Mouse (Mus musculus) kidney, embryonic 16.5 days (tissue): ENCODE data around the gene Lonrf2. TPM values are rescaled to one million over a fixed set of nuclear protein-coding genes. Genes with fewer than 3 reads are reported as not detected.

Source experiments
- ATAC-seq: fragments of 200-750 bp; cut with Nextera tagmentation; 2 replicates; pipeline ENCODE4 v1.8.0; 2017; ENCODE audit warnings: moderate TSS enrichment; ENCODE audit not compliant: low FRiP score, low TSS enrichment
- H3K27ac ChIP-seq: fragments of 300-500 bp; sonication (generic); 2 replicates; pipeline ENCODE4 v1.5.1; 2014; ENCODE audit warnings: low read length
- H3K27me3 ChIP-seq: fragments of 300-500 bp; sonication (generic); 2 replicates; pipeline ENCODE4 v1.6.1; 2014; ENCODE audit warnings: low read length, control low read depth, mixed read lengths; ENCODE audit not compliant: insufficient read depth
- H3K36me3 ChIP-seq: fragments of 300-500 bp; sonication (generic); 2 replicates; pipeline ENCODE4 v1.6.1; 2014; ENCODE audit warnings: low read length, control low read depth, mixed read lengths; ENCODE audit not compliant: insufficient read depth
- H3K4me1 ChIP-seq: fragments of 300-500 bp; sonication (generic); 2 replicates; pipeline ENCODE4 v1.6.1; 2014; ENCODE audit warnings: low read length, control low read depth, mixed read lengths; ENCODE audit not compliant: insufficient read depth
- H3K4me2 ChIP-seq: fragments of 300-500 bp; sonication (generic); replicated peaks from 2 replicates; pipeline ENCODE4 v1.6.1; 2014; ENCODE audit warnings: low read depth, low read length
- H3K4me3 ChIP-seq: fragments of 300-500 bp; sonication (generic); 2 replicates; pipeline ENCODE4 v1.5.1; 2014; ENCODE audit warnings: mild to moderate bottlenecking, low read length
- H3K9ac ChIP-seq: fragments of 300-500 bp; sonication (generic); replicated peaks from 2 replicates; pipeline ENCODE4 v1.6.1; 2014; ENCODE audit warnings: low read length
- H3K9me3 ChIP-seq: fragments of 300-500 bp; sonication (generic); 2 replicates; pipeline ENCODE4 v1.6.1; 2016; ENCODE audit warnings: low read length, control low read depth
- WGBS: fragments of 180-500 bp; shearing (Covaris S2); extraction: QIAGEN DNeasy Blood & Tissue Kit; methylation state at CpG from one replicate; pipeline ENCODE4 v1.1.7; 2014; 5-methylcytosine and 5-hydroxymethylcytosine counted together
- polyA plus RNA-seq: library from polyadenylated mRNA; unstranded; fragments of >200 nt; fragmentation: Nextera tagmentation; extraction: Ambion mirVana; gene quantifications from 2 replicates; pipeline ENCODE4 v1.2.1, GENCODE M21; 2015

The Lonrf2 gene
- polyA plus RNA-seq, 1 experiment from 2014 or later, result 1.1 TPM

- Histone ChIP-seq H3K36me3 (no peaks in the 10 kb centered on the region), H3K4me3 (no peak overlapping the region), H3K9ac (no peak overlapping the region), H3K9me3 (no peaks in the 10 kb centered on the region), H3K27me3 (no peaks in the 10 kb centered on the region), H3K4me1 (no peaks in the 10 kb centered on the region), H3K27ac (no peak overlapping the region), H3K4me2 (no peak overlapping the region)
- WGBS, result 69% methylated on average over 9 of the region's 9 CpGs
- no peak for ATAC-seq
Measured at GRCm38 (mm10) chr1:38864341-38864740, 27.8 kb upstream of the Lonrf2 start.

- no peak for ATAC-seq
- H3K4me3 ChIP-seq, result no peak overlapping the region
- no peaks in the 10 kb centered on the region for H3K9me3 ChIP-seq
- H3K27me3 ChIP-seq, result no peaks in the 10 kb centered on the region
- H3K9ac ChIP-seq, result no peak overlapping the region
- H3K4me2 ChIP-seq, result no peak overlapping the region
- no peaks in the 10 kb centered on the region for H3K36me3 ChIP-seq
- WGBS, result 17% methylated on average over 4 of the region's 4 CpGs
- H3K27ac ChIP-seq, result no peak overlapping the region
- no peaks in the 10 kb centered on the region for H3K4me1 ChIP-seq
Measured at GRCm38 (mm10) chr1:38862213-38862612, 25.7 kb upstream of the Lonrf2 start.

- Histone ChIP-seq H3K4me2 (no peak overlapping the region), H3K27me3 (no peaks in the 10 kb centered on the region), H3K4me3 (no peak overlapping the region), H3K9ac (no peak overlapping the region), H3K4me1 (no peaks in the 10 kb centered on the region), H3K36me3 (no peaks in the 10 kb centered on the region), H3K9me3 (no peaks in the 10 kb centered on the region), H3K27ac (no peak overlapping the region)
- no peak for ATAC-seq
- 85% methylated on average over 9 of the region's 9 CpGs for WGBS
Measured at GRCm38 (mm10) chr1:38860867-38861524, 24.5 kb upstream of the Lonrf2 start.

- no peaks in the 10 kb centered on the region for H3K27me3 ChIP-seq
- H3K9ac ChIP-seq, result no peak overlapping the region
- no peak overlapping the region for H3K27ac ChIP-seq
- no peaks in the 10 kb centered on the region for H3K4me1 ChIP-seq
- 72% methylated on average over 5 of the region's 5 CpGs for WGBS
- no peak for ATAC-seq
- H3K36me3 ChIP-seq, result no peaks in the 10 kb centered on the region
- no peak overlapping the region for H3K4me3 ChIP-seq
- H3K9me3 ChIP-seq, result no peaks in the 10 kb centered on the region
- no peak overlapping the region for H3K4me2 ChIP-seq
Measured at GRCm38 (mm10) chr1:38860207-38860606, 23.7 kb upstream of the Lonrf2 start.

GRCm38 (mm10) chr1:38856196-38856595, 19.7 kb upstream of the Lonrf2 start:
- no peak overlapping the region for H3K4me2 ChIP-seq
- H3K9me3 ChIP-seq, result no peaks in the 10 kb centered on the region
- no peak for ATAC-seq
- no peak overlapping the region for H3K4me3 ChIP-seq
- no peaks in the 10 kb centered on the region for H3K4me1 ChIP-seq
- H3K27ac ChIP-seq, result no peak overlapping the region
- WGBS, result 11% methylated on average over 3 of the region's 3 CpGs
- H3K36me3 ChIP-seq, result no peaks in the 10 kb centered on the region
- H3K27me3 ChIP-seq, result no peaks in the 10 kb centered on the region
- no peak overlapping the region for H3K9ac ChIP-seq

GRCm38 (mm10) chr1:38852250-38852649, 15.7 kb upstream of the Lonrf2 start:
- H3K9ac ChIP-seq, result no peak overlapping the region
- H3K4me2 ChIP-seq, result no peak overlapping the region
- no peaks in the 10 kb centered on the region for H3K27me3 ChIP-seq
- H3K4me1 ChIP-seq, result no peaks in the 10 kb centered on the region
- no peaks in the 10 kb centered on the region for H3K9me3 ChIP-seq
- no peaks in the 10 kb centered on the region for H3K36me3 ChIP-seq
- no peak for ATAC-seq
- no peak overlapping the region for H3K27ac ChIP-seq
- WGBS, result 62% methylated on average over 2 of the region's 2 CpGs
- no peak overlapping the region for H3K4me3 ChIP-seq

- Histone ChIP-seq H3K27ac (no peak overlapping the region), H3K9ac (no peak overlapping the region), H3K9me3 (no peaks in the 10 kb centered on the region), H3K36me3 (no peaks in the 10 kb centered on the region), H3K27me3 (0 out of 2 replicates have a peak, but pooled peaks cover 2% of the 10 kb centered on the region), H3K4me1 (no peaks in the 10 kb centered on the region), H3K4me3 (no peak overlapping the region), H3K4me2 (no peak overlapping the region)
- 92% methylated on average over 2 of the region's 2 CpGs for WGBS
- no peak for ATAC-seq
Measured at GRCm38 (mm10) chr1:38850650-38851049, 14.1 kb upstream of the Lonrf2 start.

GRCm38 (mm10) chr1:38848451-38849289, 12.2 kb upstream of the Lonrf2 start:
- Histone ChIP-seq H3K27ac (no peak overlapping the region), H3K36me3 (no peaks in the 10 kb centered on the region), H3K27me3 (0 out of 2 replicates have a peak, but pooled peaks cover 2% of the 10 kb centered on the region), H3K9me3 (no peaks in the 10 kb centered on the region), H3K4me1 (no peaks in the 10 kb centered on the region), H3K4me3 (no peak overlapping the region), H3K4me2 (no peak overlapping the region), H3K9ac (no peak overlapping the region)
- ATAC-seq, result no peak
- 63% methylated on average over 2 of the region's 2 CpGs for WGBS

- H3K36me3 ChIP-seq, result no peaks in the 10 kb centered on the region
- no peak for ATAC-seq
- no peak overlapping the region for H3K9ac ChIP-seq
- no peaks in the 10 kb centered on the region for H3K9me3 ChIP-seq
- no peak overlapping the region for H3K4me3 ChIP-seq
- 0 out of 2 replicates have a peak, but pooled peaks cover 2% of the 10 kb centered on the region for H3K27me3 ChIP-seq
- peak overlapping the region; percentile 14; the same call in 1 of the 2 replicates for H3K4me2 ChIP-seq
- WGBS, result 37% methylated on average over 11 of the region's 11 CpGs
- H3K27ac ChIP-seq, result no peak overlapping the region
- no peaks in the 10 kb centered on the region for H3K4me1 ChIP-seq
Measured at GRCm38 (mm10) chr1:38847975-38848374, 11.5 kb upstream of the Lonrf2 start.

- Histone ChIP-seq H3K9ac (no peak overlapping the region), H3K27ac (no peak overlapping the region), H3K4me3 (no peak overlapping the region), H3K4me1 (no peaks in the 10 kb centered on the region), H3K9me3 (no peaks in the 10 kb centered on the region), H3K36me3 (no peaks in the 10 kb centered on the region), H3K4me2 (no peak overlapping the region), H3K27me3 (0 out of 2 replicates have a peak, but pooled peaks cover 3% of the 10 kb centered on the region)
- WGBS, result 64% methylated on average over 4 of the region's 4 CpGs
- no peak for ATAC-seq
Measured at GRCm38 (mm10) chr1:38843275-38843674, 6.8 kb upstream of the Lonrf2 start.
